Comparison of ENCODE assay signal across 15 mouse cellular contexts in genomic region chr5:122232004-122232403, GRCm38 (mm10). TPM values are rescaled to one million over a fixed set of nuclear protein-coding genes. Genes with fewer than 3 reads are reported as not detected.
DNase-seq lines count a peak whose midpoint lies in the region; ATAC-seq and TF ChIP-seq lines count a peak whose summit lies in the region.
"Had no signal": no experiment of that assay in that cellular context is flagged by ENCODE, and none has a peak within 500 bp of the region (broad histone marks: within the 10 kb centered on the region; RNA-seq: fewer than 3 reads in every experiment).

No protein-coding gene starts in this region.

- DNase-seq in kidney, postnatal 25 days = no peak
- DNase-seq in A20 (ENCODE audit: low read depth, low spot score) (peak; percentile 51), CH12.LX (ENCODE audit: extremely low read depth) (peak; percentile 73)
- DNase-seq in urinary bladder, postnatal 4 days (ENCODE audit: low spot score in 2 of 2) = no peak
- no peak for DNase-seq in cerebellum, adult 11 months
- DNase-seq: adrenal gland, postnatal 25 days; cerebellum, postnatal 36 days; lung, adult 18-20 months; lung, postnatal 36 days had no signal

- dilution Hi-C loops in CH12.LX (cut with MboI; ENCODE audit: extremely low pct_ligation_motif_present, extremely low pct_unique_long_range_greater_than_20kb, low sequenced_read_pairs) = no loop called here

- WGBS in kidney, embryonic 15.5 days = 47% methylated on average over 5 of the region's 5 CpGs
- 39% methylated on average over 5 of the region's 5 CpGs for WGBS in limb, embryonic 15.5 days

- no peaks in the 10 kb centered on the region for H3K9me3 ChIP-seq in kidney, embryonic 15.5 days (replicated peaks)
- H3K9me3 ChIP-seq in CH12.LX (replicated peaks; ENCODE audit: low read length) = peaks cover 12% of the 10 kb centered on the region
- no peaks in the 10 kb centered on the region for H3K9me3 ChIP-seq in limb, embryonic 15.5 days

- peaks cover 8% of the 10 kb centered on the region; the same call in 1 of the 2 replicates for H3K36me3 ChIP-seq in kidney, embryonic 15.5 days
- H3K36me3 ChIP-seq in CH12.LX (replicated peaks in 1 of 2; ENCODE audit: control insufficient read depth in 1 of 2, insufficient read depth in 1 of 2, low read length in 1 of 2) = peaks cover 18 to 66% of the 10 kb centered on the region in 2 experiments
- H3K36me3 ChIP-seq in limb, embryonic 15.5 days = peaks cover 4% of the 10 kb centered on the region; the same call in 1 of the 2 replicates
- H3K36me3 ChIP-seq: heart, embryonic 12.5 days; limb, embryonic 12.5 days had no signal

- TF ChIP-seq POLR2A in CH12.LX (IDR thresholded peaks at IDR 0.05; ENCODE audit: low read depth, low read length) = no peak

- peak overlapping the region; percentile 57 for H3K27ac ChIP-seq in kidney, embryonic 15.5 days
- H3K27ac ChIP-seq in CH12.LX (ENCODE audit: insufficient read depth, low read depth) = peak overlapping the region; percentile 98
- peak overlapping the region; percentile 66 for H3K27ac ChIP-seq in limb, embryonic 15.5 days
- H3K27ac ChIP-seq: forebrain, embryonic 10.5 days; limb, embryonic 12.5 days; midbrain, embryonic 12.5 days had no signal

- H3K27me3 ChIP-seq in kidney, embryonic 15.5 days = no peaks in the 10 kb centered on the region
- H3K27me3 ChIP-seq in CH12.LX (replicated peaks) = no peaks in the 10 kb centered on the region
- H3K27me3 ChIP-seq in limb, embryonic 15.5 days = no peaks in the 10 kb centered on the region
- H3K27me3 ChIP-seq: heart, embryonic 12.5 days; limb, embryonic 12.5 days; midbrain, embryonic 12.5 days had no signal

- no peak overlapping the region for H3K4me3 ChIP-seq in kidney, embryonic 15.5 days (replicated peaks)
- H3K4me3 ChIP-seq in CH12.LX (replicated peaks in 1 of 3; ENCODE audit: low read depth in 2 of 3, low read length in 2 of 3, poor library complexity in 1 of 3) = no peak overlapping the region
- H3K4me3 ChIP-seq in limb, embryonic 15.5 days = no peak overlapping the region
- H3K4me3 ChIP-seq: forebrain, embryonic 10.5 days; heart, embryonic 12.5 days; limb, embryonic 12.5 days; midbrain, embryonic 12.5 days had no signal

- peak; percentile 87 for TF ChIP-seq EP300 in CH12.LX (IDR thresholded peaks at IDR 0.05; ENCODE audit: low read length)

- no peak overlapping the region for H3K4me2 ChIP-seq in kidney, embryonic 15.5 days
- peak overlapping the region; percentile 53; the same call in 1 of the 2 replicates for H3K4me2 ChIP-seq in CH12.LX (ENCODE audit: insufficient read depth, low read depth, poor library complexity, severe bottlenecking)
- H3K4me2 ChIP-seq in limb, embryonic 15.5 days = no peak overlapping the region
- H3K4me2 ChIP-seq: heart, embryonic 12.5 days; limb, embryonic 12.5 days; midbrain, embryonic 12.5 days had no signal

- H3K4me1 ChIP-seq in kidney, embryonic 15.5 days = peaks cover 21% of the 10 kb centered on the region
- H3K4me1 ChIP-seq in CH12.LX (ENCODE audit: control insufficient read depth in 1 of 2, insufficient read depth in 2 of 2) = peaks cover 34 to 85% of the 10 kb centered on the region in 2 experiments
- H3K4me1 ChIP-seq in limb, embryonic 15.5 days = peaks cover 35% of the 10 kb centered on the region

- in situ Hi-C loops in CH12.LX (cut with MboI; ENCODE audit: low pct_ligation_motif_present, low pct_unique_long_range_greater_than_20kb, low sequenced_read_pairs) = no loop called here

- no peak for TF ChIP-seq CTCF in CH12.LX (conservative IDR thresholded peaks at IDR 0.05 in 1 of 2, IDR thresholded peaks at IDR 0.05 in 1 of 2; ENCODE audit: low read depth in 2 of 2, low read length in 2 of 2)

- no peak overlapping the region for H3K9ac ChIP-seq in kidney, embryonic 15.5 days
- no peak overlapping the region for H3K9ac ChIP-seq in CH12.LX (ENCODE audit: insufficient read depth, low read depth)
- H3K9ac ChIP-seq in limb, embryonic 15.5 days = no peak overlapping the region
- H3K9ac ChIP-seq: heart, embryonic 12.5 days; limb, embryonic 12.5 days; midbrain, embryonic 12.5 days had no signal

- peaks cover 16% of the 10 kb centered on the region for H3K79me2 ChIP-seq in CH12.LX (replicated peaks; ENCODE audit: control insufficient read depth, extremely low read depth, insufficient read depth, poor library complexity, severe bottlenecking)

- no peak for ATAC-seq in kidney, embryonic 15.5 days (replicated peaks; ENCODE audit: low FRiP score)
- no peak for ATAC-seq in limb, embryonic 15.5 days (ENCODE audit: insufficient number of reproducible peaks, low FRiP score, low TSS enrichment, low read depth)

- TF ChIP-seq RAD21 in CH12.LX (IDR thresholded peaks at IDR 0.05; ENCODE audit: low read depth, low read length) = no peak

TF ChIP-seq in CH12.LX, 34 proteins besides CTCF, POLR2A, EP300 and RAD21:
- TF ChIP-seq JUND (conservative IDR thresholded peaks at IDR 0.05; ENCODE audit: low read depth, low read length) (no peak), SMC3 (IDR thresholded peaks at IDR 0.05; ENCODE audit: low read depth, low read length) (no peak), RCOR1 (conservative IDR thresholded peaks at IDR 0.05; ENCODE audit: low read depth, low read length) (no peak), USF2 (conservative IDR thresholded peaks at IDR 0.05; ENCODE audit: low read depth, low read length) (no peak), HCFC1 (IDR thresholded peaks at IDR 0.05; ENCODE audit: low read depth, low read length) (no peak), MEF2A (IDR thresholded peaks at IDR 0.05; ENCODE audit: borderline replicate concordance, low read depth, low read length) (peak; percentile 54; the same call in 1 of the 2 replicates), TBP (conservative IDR thresholded peaks at IDR 0.05; ENCODE audit: low read depth, low read length) (0 out of 2 replicates have a peak, but pooled peaks have one; percentile 44), TCF12 (IDR thresholded peaks at IDR 0.05; ENCODE audit: low read depth, low read length) (0 out of 2 replicates have a peak, but pooled peaks have one; percentile 28), ZKSCAN1 (IDR thresholded peaks at IDR 0.05; ENCODE audit: borderline replicate concordance, low read depth, low read length) (no peak), ZC3H11A (IDR thresholded peaks at IDR 0.05; ENCODE audit: low read depth, low read length) (no peak), MAZ (IDR thresholded peaks at IDR 0.05; ENCODE audit: low read depth, low read length) (no peak), CHD1 (IDR thresholded peaks at IDR 0.05; ENCODE audit: low read depth, low read length) (no peak), ZMIZ1 (IDR thresholded peaks at IDR 0.05; ENCODE audit: low read depth, low read length) (no peak), KAT2A (IDR thresholded peaks at IDR 0.05; ENCODE audit: insufficient replicate concordance, low read length) (no peak), NELFE (IDR thresholded peaks at IDR 0.05; ENCODE audit: low read depth, low read length) (no peak), MYC (IDR thresholded peaks at IDR 0.05; ENCODE audit: low read depth, low read length) (peak; percentile 64; the same call in 1 of the 2 replicates), MXI1 (IDR thresholded peaks at IDR 0.05; ENCODE audit: low read depth, low read length) (no peak), ELF1 (IDR thresholded peaks at IDR 0.05; ENCODE audit: low read depth, low read length) (0 out of 2 replicates have a peak, but pooled peaks have one; percentile 20), GABPA (IDR thresholded peaks at IDR 0.05; ENCODE audit: insufficient replicate concordance, low read depth, low read length) (no peak), MAX (IDR thresholded peaks at IDR 0.05; ENCODE audit: low read length) (no peak), JUN (IDR thresholded peaks at IDR 0.05; ENCODE audit: insufficient read depth, low read depth, low read length) (no peak), BHLHE40 (IDR thresholded peaks at IDR 0.05; ENCODE audit: low read depth, low read length) (peak; percentile 80), USF1 (IDR thresholded peaks at IDR 0.05; ENCODE audit: low read depth, low read length) (no peak), ZNF384 (IDR thresholded peaks at IDR 0.05; ENCODE audit: low read depth, low read length) (peak; percentile 0; the same call in 1 of the 2 replicates), CHD2 (IDR thresholded peaks at IDR 0.05; ENCODE audit: low read length) (no peak), E2F4 (IDR thresholded peaks at IDR 0.05; ENCODE audit: insufficient replicate concordance, low read depth, low read length) (no peak), MAFK (IDR thresholded peaks at IDR 0.05; ENCODE audit: insufficient replicate concordance, low read length) (no peak), UBTF (IDR thresholded peaks at IDR 0.05; ENCODE audit: low read depth, low read length) (no peak), NRF1 (IDR thresholded peaks at IDR 0.05; ENCODE audit: low read depth, low read length) (no peak), PAX5 (IDR thresholded peaks at IDR 0.05; ENCODE audit: low read length) (no peak), SIN3A (IDR thresholded peaks at IDR 0.05; ENCODE audit: low read length) (no peak), ETS1 (conservative IDR thresholded peaks at IDR 0.05; ENCODE audit: low read depth, low read length) (peak; percentile 84), POLR2AphosphoS2 (IDR thresholded peaks at IDR 0.05; ENCODE audit: low read depth, low read length) (no peak), IRF4 (IDR thresholded peaks at IDR 0.05; ENCODE audit: low read depth, low read length) (no peak)

RNA-seq across cellular contexts. Expression of gene Hvcn1, which starts 25.4 kb away (rescaled TPM):
- 12.2 and 14.3 TPM in 2 replicates for polyA plus RNA-seq in kidney, embryonic 15.5 days (2015; fragmentation: Nextera tagmentation; extraction: Ambion mirVana)
- total RNA-seq in CH12.LX (2012; rRNA removed) (156 and 167 TPM in 2 replicates), CH12.LX (2014; rRNA removed) (132 and 143 TPM in 2 replicates)
- 145 and 159 TPM in 2 replicates for polyA plus RNA-seq in CH12.LX (2012; ENCODE audit: insufficient read length, low read depth)
- polyA plus RNA-seq in limb, embryonic 15.5 days (2015; fragmentation: Nextera tagmentation; extraction: Ambion mirVana) = 8.8 and 11.5 TPM in 2 replicates

RNA-seq across cellular contexts. Expression of gene Tctn1, which starts 32.3 kb away (rescaled TPM):
- 6.4 and 6.7 TPM in 2 replicates for polyA plus RNA-seq in kidney, embryonic 15.5 days (2015; fragmentation: Nextera tagmentation; extraction: Ambion mirVana)
- 7.6 and 8.8 TPM in 2 replicates for total RNA-seq in CH12.LX (2012; rRNA removed)
- 2.6 and 2.9 TPM in 2 replicates for total RNA-seq in CH12.LX (2014; rRNA removed)
- 3.7 and 4.4 TPM in 2 replicates for polyA plus RNA-seq in CH12.LX (2012; ENCODE audit: insufficient read length, low read depth)
- polyA plus RNA-seq in limb, embryonic 15.5 days (2015; fragmentation: Nextera tagmentation; extraction: Ambion mirVana) = 5.7 and 6.0 TPM in 2 replicates

RNA-seq across cellular contexts. Expression of gene Pptc7, which starts 52.2 kb away (rescaled TPM):
- polyA plus RNA-seq in kidney, embryonic 15.5 days (2015; fragmentation: Nextera tagmentation; extraction: Ambion mirVana) = 8.2 and 9.1 TPM in 2 replicates
- total RNA-seq in CH12.LX (2012; rRNA removed) (17.1 and 19.9 TPM in 2 replicates), CH12.LX (2014; rRNA removed) (25.6 and 25.9 TPM in 2 replicates)
- 22.2 and 23.6 TPM in 2 replicates for polyA plus RNA-seq in CH12.LX (2012; ENCODE audit: insufficient read length, low read depth)
- polyA plus RNA-seq in limb, embryonic 15.5 days (2015; fragmentation: Nextera tagmentation; extraction: Ambion mirVana) = 6.8 and 7.9 TPM in 2 replicates

Comparison
In these comparisons a context has a peak if more than half of its experiments do, and no peak if none do; other contexts are left out.
1. DNase-seq: peak in A20 (single experiment) and CH12.LX (single experiment); none in kidney, postnatal 25 days (0 of 2), urinary bladder, postnatal 4 days (0 of 2) and cerebellum, adult 11 months (single experiment).
2. Peak in every context shown above with its lines, with median percentiles within 50 percentile points of each other: H3K27ac ChIP-seq.